Mouse (Mus musculus): ENCODE data around the gene Spock1. TPM values are rescaled to one million over a fixed set of nuclear protein-coding genes. Genes with fewer than 3 reads are reported as not detected.

The Spock1 gene
- 100 to 1,000 TPM; 204 to 220 TPM for total RNA-seq (2021)
- long read RNA-seq, partial matches to known transcripts = 17 of 30 reads
- long read RNA-seq, other reads (novel, unspliced or antisense) = 13 of 30 reads

DNA sequence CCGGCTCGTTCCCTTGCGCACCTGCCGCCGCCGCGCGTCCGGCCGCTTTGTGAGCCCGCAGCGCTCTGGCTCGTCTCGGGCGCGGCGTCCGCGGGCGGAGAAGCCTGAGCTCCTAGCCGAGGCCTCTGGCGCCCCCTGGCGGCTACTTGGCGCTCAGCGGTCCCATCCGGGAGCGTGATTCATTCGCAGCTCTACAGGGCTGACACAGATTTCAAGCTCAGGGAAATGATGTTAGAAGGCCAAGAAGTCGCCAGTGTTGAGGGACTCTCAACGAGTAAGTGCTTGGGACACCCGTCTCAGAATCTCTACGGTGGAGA is at the start of gene Spock1:
Gene Spock1 (minus strand): TSS at position 67 of the 317 bp plus-strand sequence.
- peak; percentile 95 to 97 for DNase-seq (ENCODE audit: low spot score in 2 of 2)

DNA sequence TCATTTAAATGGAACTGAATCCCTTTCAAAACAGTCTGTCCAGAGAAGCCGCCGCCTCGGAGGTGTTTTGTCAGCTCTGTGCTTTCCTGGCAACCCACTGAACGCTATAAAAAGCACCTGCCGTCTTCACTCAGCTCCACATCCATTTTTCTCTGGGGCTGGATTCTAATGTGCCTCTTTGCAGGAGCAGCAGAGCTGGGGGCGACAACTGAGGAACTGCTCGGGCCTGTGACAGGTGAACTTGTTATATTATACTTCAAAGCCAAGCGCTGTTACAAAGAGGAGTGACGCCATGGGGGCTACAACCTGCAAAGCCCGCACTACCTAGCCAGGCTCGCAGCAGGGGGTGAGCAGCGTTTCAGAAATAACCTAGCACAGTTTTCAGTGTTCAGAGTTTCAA is 42.0 kb upstream of the Spock1 start:
- DNase-seq (ENCODE audit: low spot score in 2 of 2) = no peak

DNA sequence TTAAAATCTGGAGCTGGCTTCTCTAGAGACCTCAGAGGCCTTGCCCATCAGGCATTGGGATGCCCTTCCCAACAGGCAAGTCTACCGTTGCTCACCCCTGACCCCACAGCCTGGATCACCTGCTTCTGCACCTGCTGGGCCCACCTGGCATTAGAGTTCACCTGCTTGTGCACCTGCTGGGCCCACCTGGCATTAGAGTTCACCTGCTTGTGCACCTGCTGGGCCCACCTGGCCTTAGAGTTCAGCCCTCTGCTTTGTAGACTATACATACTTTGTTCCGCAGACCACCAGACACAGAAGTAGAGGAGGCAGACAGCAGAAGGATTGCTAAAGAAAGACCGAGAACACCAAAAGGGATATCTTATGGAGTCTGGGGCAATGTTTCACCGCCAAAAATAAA is 41.4 kb upstream of the Spock1 start:
- DNase-seq (ENCODE audit: low spot score in 2 of 2) = no peak

DNA sequence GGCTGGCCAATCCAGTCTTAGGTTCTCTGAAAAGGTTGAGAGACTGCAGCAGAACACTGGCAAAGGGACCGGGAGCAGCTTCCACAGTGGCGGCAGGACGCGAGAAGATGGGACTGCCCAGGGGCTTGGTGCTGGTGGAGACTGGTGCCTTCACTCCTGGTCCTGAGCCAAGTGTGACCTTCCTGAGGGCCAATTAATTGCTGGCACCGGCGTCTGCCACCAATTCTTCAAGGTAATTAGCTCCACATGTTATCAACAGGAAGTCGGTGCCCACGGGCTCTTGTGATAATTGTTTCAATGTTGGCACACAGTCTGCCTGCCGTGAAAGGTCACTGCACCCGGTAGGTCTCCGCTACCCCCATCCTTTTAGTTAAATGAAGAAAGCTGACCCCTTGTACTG is 37.1 kb upstream of the Spock1 start:
- DNase-seq (ENCODE audit: low spot score in 2 of 2) = peak; percentile 32 to 36

DNA sequence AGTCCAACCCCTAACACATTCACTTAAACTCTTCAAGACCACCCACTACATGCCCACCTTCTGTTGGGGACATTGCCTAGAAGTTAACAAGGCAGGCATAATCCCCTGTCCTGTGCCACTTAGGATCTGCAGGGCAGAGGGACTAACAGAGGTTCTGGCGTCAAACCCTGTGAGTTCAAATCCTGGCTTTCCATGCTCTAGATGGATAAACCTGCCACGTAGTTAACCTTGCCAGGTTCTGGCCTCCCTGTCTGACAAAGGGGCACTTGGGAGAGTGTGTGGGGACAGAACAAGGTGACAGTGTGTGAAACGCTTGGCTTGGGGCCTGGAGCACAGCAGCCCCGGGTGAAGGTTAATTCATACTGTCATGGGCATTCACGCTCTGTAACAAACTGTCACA is 36.3 kb upstream of the Spock1 start:
- DNase-seq (ENCODE audit: low spot score in 2 of 2) = no peak

DNA sequence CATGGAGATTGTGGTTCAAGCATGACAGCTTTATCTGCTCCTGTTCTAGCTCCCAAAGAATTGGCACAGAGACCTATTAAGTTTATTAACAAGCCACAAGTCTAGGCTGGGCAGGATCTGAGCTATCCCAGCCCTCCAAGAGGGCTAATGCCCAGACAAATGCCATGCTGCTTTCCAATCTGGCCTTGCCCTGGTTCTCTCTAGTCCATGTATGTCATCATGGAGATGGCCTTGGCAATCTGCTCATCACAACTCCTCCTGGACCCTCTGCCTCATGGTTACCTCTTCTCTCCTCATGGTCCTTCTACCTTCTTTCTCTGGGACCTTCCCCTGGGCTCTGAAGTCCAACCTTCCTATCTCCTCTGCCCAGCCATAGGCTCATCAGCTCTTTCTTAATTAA is 35.8 kb upstream of the Spock1 start:
- DNase-seq (ENCODE audit: low spot score in 2 of 2) = no peak

DNA sequence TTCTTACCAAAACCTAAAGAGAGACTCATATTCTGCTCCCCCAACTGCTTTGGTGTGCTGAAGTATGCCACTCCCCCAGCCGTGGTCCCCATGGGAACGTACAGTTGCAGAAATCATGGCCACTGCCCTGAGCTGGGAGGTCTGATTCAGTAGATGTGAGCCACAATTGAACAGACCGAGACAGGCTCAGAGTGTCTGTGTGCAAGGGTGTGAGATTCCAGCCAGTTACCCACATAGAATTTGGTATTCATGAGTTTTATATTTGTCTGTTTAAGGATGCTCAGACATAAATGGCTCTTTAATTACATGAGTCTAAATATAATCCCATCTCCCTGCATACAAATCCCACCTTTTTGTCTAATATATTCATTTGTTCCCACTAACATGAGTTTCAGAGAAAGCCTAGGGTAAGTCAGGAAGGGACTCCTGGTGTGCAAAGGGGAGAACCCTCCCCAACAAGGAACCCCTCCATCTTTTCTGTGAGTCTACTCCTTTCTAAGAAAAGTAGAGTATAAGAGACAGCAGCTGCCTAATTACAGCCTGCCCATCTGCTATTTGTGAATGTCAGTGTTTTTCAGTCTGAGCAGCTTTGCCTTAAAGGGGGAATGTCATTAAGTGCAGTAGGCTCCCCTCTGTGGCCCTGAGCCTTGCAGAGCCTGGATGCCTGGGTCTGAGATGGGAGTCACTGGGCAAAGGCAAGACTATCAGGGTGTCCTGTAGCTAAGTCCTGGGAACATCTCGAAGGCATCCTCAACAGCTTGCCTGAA is 29.5 kb upstream of the Spock1 start:
- DNase-seq (ENCODE audit: low spot score in 2 of 2) = peak in 1 of 2 experiments; percentile 10

DNA sequence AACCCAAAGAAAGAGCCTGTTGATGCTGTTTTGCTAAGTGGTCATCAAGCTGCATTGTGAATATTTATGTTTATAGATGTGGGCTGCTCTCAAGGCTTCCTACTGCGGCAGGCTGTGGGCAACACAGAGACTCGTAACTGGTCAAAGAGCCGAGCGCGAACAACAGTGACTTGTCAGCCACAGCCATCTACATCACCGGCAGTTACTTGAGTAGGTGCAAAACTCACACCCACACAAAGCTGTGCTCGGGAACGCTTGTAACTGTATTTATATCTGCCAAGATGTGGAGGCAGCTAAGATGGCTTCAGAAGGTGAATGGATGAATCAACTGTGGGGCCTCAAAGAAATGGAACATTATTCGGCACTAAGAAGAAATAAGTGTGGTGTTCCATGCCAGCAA is 23.9 kb upstream of the Spock1 start:
- no peak for DNase-seq (ENCODE audit: low spot score in 2 of 2)

DNA sequence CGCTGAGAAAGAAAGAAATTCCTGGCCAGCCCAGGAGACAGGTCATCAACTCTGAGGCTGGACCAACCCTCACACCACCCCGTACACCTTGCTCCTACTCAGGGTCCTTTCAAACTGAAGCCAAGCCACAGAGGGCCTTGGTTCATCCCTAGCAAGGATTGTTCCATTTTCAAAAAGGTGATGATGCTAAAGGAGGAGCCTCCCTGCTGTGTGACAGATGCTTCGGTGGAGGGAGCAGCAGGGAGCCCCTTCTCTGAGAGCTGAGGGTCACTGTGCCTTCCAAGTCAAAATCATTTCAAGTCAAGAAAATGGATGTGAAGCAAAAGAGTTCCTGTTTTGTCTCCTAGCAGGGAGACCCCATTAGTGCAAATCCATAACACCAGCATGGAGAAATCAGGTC is 23.2 kb upstream of the Spock1 start:
- DNase-seq (ENCODE audit: low spot score in 2 of 2) = no peak

DNA sequence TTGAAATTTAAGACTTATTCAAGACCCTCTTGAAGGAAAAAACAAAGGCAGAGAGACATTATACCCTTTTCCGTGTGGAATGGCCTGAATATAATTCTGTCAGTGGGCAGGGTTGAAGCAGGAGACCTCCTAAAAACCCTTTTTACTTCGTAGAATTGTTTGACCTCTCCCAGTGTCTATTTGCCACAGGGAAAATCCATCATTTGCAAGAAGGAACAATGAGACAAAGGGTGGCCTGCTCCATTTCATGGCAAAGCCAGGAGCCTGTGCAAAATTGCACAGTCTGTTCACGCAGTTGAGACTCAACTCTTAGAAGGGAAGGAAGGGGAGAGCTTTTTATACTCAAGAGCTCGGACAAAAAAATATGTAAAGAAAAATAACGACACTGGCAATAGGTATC is 22.6 kb upstream of the Spock1 start:
- DNase-seq (ENCODE audit: low spot score in 2 of 2) = no peak

DNA sequence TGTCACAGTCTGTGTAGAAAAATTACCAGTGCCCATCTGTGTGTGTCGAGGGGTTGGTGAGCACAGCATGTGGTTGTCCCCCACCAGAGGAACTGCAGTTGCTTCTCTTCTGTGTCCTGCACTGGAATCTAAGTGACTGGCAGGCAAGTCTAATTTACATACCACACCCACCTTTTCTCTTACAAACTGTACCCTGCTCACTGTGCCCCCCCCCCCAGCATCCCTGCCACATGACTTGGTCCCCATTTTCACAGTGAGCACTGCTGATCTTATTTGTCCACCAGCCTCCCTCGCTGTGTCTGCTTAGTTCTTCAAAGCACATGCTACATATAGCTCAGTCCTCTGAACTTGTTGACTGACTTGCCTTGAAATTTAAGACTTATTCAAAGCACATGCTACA is 22.2 kb upstream of the Spock1 start:
- DNase-seq (ENCODE audit: low spot score in 2 of 2) = no peak

DNA sequence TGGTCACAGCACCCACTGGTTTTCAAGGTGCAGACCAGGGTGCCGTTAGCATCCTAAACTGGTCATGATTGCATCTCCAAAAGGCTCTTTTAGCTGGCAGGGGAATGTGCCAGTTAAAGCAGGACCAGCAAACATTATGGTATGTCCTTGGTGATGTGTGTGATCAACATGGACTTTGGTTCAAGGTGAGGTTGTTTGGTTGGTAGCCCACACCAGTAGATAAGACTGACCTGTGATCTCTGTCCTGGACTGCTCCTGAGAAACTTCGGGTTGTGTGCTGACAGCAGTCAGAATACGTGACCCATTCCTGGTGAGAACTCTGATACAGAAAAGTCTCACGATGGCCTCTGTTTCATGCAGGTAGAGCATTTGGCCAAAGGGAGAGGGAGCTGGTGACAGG is 11.8 kb upstream of the Spock1 start:
- no peak for DNase-seq (ENCODE audit: low spot score in 2 of 2)

DNA sequence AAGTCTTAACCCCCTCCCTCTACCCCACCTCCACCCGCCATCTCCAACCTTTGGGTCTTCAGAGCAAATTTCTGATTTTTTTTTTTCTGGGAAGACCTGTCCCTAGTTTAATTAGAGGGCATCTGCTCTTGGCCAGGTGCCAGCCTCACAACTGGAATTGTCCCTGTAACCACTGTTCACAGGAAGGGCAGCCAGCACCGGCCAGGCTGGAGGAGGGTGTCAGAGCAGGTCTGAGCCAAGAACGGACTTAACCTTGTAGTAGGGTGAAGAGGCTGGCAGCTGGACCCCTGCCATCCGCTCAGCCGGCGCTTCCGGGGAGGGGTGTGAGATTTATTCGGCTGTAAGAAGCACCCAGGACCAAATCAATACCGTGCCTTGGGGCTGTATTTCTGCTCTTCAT is 3.0 kb upstream of the Spock1 start:
- peak in 1 of 2 experiments; percentile 13 for DNase-seq (ENCODE audit: low spot score in 2 of 2)

DNA sequence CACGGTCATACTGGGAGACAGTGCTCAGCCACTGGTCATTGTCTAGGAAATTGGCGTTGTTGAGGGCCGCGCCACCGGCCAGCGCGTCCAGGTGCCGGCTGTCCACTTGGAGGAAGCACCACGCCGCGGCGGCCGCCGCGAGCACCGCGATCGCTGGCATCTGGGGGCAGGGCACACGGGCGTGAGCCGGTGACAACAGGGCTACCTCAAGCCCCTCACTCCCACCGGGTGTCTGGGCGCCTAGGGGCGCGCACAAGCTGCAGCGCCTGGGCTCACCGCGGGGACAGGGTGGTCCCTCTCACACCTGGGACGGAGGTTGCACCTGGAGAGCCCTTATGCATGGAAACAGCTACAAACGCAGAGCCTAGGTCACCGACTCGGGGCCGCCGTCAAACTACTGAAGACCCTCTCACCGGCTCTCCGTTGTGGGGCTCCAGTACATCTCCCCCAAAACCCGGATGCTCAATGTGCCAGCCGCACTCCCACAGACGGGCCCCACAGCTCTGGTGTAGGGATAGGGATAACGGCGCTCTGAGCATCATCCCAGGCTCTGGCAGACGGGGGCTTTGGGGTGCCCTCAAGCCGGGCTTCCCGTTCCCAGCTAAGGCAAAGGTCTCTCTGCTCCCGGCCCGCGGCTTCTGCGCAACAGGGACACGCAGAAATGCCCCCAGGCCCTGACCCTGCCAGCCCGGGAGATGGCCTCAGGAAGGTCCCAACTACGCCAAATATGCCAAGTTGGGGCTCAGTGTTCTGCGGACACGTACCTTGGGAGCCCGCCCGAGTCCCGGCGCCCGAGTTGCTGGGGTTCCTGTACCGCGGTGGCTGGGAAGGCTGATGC is 485 bp downstream of the Spock1 start:
- DNase-seq (ENCODE audit: low spot score in 2 of 2) = no peak

DNA sequence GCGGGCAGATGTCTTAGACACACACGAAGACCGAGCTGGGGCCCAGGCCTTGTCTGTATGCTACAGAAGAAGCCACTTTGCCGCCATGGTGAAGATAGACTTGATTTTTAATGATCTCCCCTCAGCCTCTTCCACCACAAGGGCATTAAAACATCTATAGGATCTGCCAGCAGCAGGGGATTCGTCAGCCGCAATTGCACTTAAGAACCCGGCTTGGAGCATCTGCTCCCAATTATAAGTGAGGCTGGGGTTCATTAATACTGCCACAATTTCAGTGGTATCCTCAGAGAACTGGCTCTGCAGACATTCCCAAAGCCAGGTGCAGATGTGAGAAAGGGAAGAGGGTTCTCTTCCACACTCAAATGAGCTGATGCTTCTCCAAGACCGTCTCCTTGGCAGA is 13.5 kb downstream of the Spock1 start:
- DNase-seq (ENCODE audit: low spot score in 2 of 2) = no peak

DNA sequence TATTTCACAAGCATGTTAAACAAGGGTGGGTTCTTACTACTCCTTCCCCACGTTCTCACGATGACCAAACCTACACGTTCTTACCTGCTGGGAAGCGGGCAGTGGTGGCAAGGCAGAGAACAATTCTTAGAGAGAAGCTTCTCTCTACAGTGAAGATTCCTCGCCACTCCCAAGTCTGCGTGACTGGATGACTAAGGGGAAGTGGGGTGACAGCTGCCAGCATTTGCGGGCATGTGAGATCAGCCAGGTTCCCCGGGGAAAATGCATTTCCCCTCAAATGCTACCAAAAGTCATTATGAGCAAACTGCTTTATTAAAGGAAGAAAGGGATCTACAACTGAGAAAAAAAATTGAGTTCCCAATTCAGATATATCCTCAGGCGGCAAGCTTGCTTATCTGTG is 18.4 kb downstream of the Spock1 start:
- no peak for DNase-seq (ENCODE audit: low spot score in 2 of 2)

DNA sequence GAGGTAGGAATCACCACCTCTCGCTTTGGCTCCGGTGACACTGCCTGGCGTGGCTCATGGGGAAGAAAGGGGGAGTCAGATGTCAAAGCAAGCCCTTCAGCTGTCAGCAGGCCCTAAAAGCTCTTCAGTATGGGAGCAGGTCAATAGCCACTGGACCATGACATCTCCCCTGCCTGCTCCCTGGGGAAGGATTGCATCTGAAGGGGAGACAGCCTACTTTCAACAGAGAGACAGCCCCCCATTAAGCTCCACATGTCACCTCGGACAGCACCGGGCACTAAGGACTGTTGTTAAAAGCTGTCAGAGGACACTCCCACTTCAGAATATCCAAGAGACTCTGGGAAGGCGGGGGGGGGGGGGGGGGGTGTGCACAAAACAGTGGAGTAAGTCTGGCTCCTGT is 19.1 kb downstream of the Spock1 start:
- DNase-seq (ENCODE audit: low spot score in 2 of 2) = no peak

DNA sequence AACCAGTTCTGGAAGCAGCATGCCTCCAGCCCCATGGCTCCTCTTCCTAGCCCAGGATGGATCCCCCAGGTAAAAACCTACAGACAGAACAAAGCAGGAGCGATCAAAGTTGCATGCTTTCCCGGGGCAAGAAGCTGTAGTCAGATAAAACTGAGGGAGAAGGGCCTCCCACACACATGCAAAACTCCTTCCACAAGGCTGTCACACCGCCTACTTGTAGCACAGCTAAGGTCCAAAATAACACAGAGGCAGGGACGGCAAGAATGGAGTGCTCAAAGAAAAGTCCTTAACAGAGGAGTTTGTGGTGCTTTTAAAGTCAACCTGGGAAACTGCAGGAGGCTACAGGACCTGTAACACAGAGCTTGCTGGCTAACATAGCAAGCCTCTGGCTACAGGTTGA is 28.3 kb downstream of the Spock1 start:
- DNase-seq (ENCODE audit: low spot score in 2 of 2) = no peak

DNA sequence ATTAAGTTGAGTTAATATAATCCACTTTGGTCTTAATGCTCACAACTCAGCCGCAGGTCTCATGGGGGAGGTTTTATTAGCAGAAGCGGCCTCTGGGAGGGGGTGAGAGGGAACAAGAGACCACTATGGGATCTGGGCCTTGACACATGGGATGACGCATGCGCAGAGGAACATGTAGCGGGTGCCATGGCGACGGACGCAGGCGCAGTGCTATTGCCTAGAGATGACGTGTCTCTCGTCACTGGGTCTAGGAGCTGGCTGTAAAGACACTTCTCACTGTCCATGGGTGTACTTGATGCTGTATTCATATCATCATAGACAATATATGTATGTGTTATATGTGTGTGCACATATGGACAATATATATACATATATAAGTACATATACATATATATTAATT is 29.3 kb downstream of the Spock1 start:
- DNase-seq (ENCODE audit: low spot score in 2 of 2) = no peak

DNA sequence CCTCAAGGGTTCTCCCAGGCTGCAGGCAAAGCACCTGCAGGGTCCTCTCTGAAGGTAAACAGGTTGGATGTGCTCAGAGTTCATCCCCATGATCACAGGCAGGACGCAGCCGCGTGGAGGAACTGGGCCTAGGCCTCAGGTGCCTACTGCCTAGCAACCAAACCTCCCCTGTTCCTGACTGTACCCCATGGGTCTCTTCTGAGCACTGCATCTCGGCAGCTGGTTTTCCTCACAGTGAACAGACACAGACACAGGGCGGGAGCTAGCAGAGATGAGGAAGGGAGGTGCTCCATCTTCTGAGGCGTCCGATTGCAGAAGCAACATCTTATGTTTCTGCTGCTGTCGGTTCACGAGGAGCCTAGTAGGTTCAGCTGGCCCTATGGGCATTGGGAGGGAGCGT is 30.4 kb downstream of the Spock1 start:
- no peak for DNase-seq (ENCODE audit: low spot score in 2 of 2)

DNA sequence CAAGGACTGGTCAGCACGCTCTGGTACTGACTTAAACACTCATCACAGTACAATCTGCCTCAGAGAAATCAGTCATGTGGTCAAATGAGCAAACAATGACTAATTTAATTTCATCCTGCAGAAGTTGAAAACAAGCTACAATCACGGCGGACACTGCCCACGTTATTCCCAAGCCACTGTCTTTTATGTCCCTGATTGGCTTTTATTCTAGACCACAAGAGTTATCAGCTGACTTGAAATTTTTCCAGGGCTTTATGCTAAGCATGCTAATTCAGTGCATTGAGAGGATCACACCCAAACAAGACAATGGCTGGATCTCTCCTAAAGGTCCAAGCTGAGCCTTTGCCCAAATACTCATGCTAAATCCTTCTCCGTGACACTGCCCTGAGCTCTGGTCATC is 31.2 kb downstream of the Spock1 start:
- no peak for DNase-seq (ENCODE audit: low spot score in 2 of 2)

DNA sequence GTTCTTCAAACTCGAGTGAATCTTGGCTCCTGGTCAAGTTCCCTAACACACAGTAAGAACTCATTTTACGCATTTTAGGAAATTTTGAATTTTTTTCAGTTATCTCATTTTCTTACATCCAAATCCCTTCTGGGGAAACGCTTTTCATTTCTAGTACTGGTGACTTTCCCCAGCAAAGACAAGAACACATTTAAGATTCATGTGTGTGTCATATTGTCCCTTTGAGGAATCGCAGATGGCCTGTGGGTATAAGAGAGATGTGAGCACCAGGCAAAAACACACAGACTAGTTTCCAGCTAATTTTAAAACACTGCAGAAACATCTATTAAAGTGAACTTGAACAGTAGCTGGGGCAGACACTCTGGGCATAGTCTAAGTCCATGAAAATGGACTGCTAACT is 38.1 kb downstream of the Spock1 start:
- no peak for DNase-seq (ENCODE audit: low spot score in 2 of 2)

DNA sequence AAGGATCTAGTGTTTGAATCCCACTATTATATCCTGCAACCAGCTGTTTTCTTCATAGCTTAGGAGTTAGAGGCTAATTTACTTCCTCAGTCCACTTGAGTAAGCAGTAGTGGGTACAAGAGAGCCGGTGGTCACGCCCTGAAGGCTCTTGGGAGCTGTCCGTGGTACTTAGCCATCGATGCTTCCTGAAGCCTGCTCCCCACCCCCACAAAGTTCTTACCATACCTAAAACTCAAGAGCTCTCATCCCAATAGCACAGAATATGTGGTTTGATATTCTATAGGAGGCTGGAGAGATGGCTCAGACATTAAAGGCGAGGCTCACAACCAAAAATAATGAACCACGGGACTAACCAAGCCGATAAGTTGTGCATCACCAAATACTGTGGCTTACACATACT is 40.5 kb downstream of the Spock1 start:
- no peak for DNase-seq (ENCODE audit: low spot score in 2 of 2)
